Mouse (Mus musculus): ENCODE data around the gene Caml. TPM values are rescaled to one million over a fixed set of nuclear protein-coding genes. Genes with fewer than 3 reads are reported as not detected.

The Caml gene
- polyA plus RNA-seq, 3 experiments from 2014 or later: 28.6 to 51.1 (median 40.0) TPM

DNA sequence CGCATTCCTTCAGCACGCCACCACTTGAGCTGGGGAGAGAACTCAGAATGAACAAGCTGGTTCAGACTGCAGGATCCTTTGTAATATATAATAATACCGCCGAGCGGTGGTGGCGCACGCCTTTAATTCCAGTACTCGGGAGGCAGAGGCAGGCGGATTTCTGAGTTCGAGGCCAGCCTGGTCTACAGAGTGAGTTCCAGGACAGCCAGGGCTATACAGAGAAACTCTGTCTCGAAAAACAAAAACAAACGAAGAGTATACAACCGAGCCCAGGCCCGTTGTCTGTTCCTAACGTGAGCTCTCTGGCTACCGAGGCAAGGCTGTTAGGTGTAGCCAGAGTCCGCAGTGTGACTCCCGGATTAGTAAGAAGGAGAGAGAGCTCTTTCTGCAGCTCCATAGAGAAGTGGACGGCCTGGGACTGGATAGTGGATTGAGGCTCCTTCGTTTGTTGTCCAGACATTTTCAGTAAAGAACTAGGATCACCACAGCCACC lies 603 bp upstream of the Caml start:
- peak; percentile 31 for ATAC-seq

DNA sequence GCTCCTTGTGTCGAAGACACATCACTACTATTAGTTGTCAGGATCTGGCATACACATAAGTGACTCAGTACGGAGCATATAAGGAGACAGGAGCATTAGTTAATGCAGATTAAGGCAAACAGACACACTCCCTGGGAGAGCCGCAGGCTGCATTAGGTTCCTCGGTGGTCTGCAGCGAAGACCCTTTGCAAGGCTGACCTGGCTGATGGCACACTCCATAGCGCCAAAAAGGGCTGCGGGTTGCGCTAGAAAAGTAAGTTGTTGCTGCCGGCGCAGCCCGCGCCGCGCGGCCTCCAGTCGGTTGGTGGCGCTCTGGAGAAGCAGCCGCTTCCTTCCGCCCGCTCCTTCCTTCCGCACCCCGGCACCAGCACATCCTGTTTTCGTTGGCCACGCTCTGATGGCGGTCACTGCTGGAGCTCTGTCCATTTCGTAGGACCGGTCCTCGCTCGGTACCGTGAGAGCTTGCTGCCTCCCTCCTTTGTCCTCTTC lies 11.9 kb downstream of the Caml start, which contains the start of gene Ddx46:
Ddx46 (plus strand) TSS at position 389 of the 489 bp plus-strand sequence.
- peak; percentile 83 for ATAC-seq

DNA sequence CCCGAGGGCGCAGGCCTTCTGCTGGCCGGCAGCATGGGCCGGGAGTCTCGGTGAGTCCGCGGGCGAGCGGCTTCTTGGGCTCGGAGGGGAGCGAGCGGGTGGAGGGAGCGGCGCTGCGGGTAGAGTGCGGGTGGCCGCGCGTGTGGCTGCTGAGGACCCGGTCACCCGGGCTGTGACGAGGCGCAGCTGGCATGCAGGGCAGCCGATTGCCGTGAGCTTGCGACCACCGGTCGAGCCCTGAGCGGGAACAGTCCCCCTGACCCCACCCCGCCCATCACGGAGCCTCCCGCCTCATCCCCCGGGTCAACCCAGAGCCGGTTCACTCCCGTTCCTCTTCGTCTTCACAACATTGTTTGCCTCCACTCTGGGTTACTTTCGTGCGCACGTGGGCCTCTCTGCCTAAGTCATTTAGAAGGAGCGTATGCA lies 12.4 kb downstream of the Caml start:
- no peak for ATAC-seq

DNA sequence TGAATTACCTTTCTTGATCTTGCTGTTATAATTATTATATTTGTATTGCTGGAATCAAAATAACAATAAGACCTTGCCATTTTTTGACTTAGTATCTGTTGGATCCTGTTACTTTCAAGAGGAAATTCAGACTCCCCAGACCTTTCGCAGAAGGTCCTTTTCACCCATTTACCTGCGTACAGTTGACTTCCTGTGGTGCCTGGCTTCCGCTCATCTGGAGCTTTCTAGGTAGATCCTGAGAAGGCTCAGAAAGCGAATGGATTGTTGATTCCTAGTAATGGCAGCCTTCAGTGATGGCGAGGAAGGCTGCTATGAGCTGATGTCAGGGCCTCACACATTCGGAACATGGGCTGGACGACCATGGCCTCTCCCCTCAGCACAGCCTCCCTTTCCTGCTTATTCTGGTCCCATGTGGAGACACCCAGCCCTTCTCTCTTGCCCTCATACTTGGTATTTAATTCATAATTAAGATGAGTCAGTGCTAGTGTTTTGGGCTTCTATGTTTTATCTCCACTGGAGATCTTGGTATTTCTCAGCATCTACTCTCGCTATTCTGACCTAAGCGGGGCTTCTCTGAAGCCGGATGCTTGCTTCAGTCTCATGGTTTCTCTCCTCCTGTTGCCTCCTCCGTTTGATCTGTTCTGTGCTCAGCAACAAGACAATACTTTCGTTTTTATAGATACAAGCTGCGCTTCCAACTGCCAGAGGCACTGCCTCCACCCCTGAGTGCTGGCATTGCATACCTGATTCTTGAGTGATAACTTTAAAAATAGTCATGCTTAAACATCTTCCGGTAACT lies 13.6 kb downstream of the Caml start:
- ATAC-seq: peak; percentile 71

DNA sequence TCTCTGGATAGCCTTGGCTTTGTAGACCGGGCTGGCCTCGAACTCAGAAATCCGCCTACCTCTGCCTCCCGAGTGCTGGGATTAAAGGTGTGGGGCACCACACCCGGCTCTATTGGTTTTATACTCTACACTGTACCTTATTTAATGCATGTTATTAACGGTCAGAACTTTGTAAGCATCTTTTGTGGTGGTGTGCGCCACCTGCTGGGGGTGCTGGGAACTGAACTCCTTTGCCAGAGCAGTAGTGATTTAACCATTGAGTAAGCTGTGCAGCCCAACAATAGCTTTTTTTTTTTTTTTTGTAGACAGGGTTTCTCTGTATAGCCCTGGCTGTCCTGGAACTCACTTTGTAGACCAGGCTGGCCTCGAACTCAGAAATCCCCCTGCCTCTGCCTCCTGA lies 17.7 kb downstream of the Caml start:
- ATAC-seq: peak; percentile 57

DNA sequence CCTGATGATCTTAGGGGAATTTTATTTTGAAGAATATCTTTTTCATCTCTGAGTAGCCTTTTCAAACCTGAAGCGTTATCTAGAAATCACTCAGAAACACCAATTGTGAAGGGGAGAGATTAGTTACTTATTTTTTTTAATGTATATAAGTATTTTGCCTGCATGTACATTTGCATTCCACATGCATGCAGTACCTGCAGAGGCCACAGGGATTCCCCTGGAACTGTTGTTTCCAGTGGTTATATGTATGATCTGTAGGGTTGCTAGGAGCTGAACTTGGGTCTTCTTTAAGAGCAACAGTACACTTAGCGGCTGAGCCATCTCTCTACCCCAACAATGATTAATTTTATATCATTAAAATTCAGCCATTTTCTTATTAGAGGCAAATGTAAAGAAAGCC lies 21.7 kb downstream of the Caml start:
- peak; percentile 38 for ATAC-seq

DNA sequence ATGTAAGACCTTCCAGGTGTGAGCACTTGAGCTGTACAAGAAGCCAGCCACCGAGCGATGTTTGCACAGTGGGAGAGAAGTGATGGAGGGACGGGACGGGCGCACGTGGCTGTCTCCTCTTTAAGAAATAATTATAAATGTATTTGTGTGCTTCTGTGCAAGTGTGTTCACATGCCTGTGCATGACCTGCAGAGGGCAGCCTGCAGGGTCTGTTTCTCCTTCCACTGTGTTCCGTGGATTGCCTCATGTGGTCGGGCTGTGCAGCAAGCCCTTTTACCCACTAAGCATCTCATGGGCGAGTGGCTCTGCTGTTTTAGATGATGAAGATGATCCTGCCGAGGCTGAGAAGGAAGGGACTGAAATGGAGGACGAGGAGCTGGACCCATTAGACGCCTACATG lies 27.3 kb downstream of the Caml start:
- no peak for ATAC-seq

DNA sequence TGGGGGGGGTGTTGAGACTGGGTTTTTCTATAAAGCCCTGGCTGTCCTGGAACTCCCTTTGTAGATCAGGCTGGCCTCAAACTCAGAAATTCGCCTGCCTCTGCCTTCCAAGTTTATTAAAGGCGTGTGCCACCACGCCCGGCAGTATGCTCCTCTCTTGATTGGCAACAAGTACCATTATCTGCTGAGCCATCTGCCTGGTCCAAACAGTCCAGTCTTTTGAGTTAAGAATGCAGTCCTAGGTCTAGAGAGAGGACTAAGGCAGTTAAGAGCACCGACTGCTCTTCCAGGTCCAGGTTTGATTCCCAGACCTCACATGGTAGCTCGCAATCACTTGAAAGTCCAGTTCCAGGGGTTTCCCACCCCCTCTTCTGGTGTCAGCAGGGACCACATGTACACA lies 28.2 kb downstream of the Caml start:
- ATAC-seq: no peak

DNA sequence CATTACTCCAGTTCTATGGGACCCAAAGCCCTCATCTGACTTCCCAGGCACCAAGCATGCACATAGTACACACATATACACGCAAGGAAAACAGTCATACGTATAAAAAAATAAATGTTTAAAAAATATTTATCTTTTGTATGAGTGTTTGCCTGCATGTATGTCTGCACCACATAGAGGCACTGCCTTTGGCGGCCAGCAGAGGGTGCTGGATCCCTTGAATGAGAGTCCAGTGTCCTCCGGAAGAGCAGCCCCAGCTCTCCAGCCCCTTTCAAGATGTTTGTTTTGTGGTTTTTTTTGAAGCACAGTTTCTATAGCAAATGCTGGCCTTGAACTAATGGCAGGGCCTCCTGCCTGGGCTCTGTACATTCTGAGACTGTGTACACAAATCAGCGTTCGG lies 45.7 kb downstream of the Caml start:
- no peak for ATAC-seq

DNA sequence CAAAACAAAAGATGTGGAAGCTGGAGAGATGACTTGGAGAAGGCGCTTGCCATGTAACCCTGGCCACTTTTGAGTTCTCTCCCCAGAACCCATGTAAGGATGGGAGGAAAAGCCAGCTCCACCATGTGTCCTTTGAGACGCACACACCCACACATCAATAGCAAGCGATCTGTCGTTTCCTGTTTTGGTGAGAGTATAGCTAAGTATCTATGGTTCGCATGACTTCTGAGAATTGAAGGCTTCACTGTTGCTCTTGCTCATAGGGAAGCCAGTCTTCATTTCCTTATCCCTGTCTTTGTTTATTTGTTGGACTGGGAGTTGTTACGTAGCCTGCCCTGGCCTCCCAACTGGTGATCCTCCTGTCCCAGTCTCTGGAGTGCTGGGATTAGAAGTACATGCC lies 49.9 kb downstream of the Caml start:
- ATAC-seq: peak; percentile 85

DNA sequence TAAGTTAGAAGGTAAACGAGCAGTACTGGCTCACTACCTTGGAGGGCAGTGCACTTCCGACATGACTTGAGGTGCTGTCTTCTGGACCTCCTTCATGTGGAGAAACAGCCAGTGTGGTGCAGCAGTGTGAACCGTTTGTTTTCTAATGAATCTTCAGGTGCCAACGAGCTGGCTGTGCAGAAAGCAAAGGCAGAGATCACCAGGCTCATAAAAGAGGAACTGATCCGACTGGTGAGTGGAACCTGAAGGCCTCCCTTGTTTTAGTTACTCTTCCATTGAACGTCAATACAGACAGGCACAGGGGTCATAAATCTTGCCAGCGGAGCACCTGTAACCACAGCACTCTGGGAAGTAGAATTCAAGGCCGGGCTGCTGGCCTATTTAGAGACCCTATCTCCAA lies 54.6 kb downstream of the Caml start:
- ATAC-seq: no peak

Other genes with a start within 250 kb of the Caml start
- under 1 TPM in 1 of 3 experiments, not detected in 2; 0.20 TPM for gene Slc34a1, start 224.8 kb upstream of the Caml start, polyA plus RNA-seq (2017; shearing (Covaris generic))
- gene Pfn3, start 207.8 kb upstream of the Caml start, polyA plus RNA-seq (2017; shearing (Covaris generic)): not detected
- under 1 TPM in 1 of 3 experiments, not detected in 2; 0.24 TPM for gene F12, start 196.2 kb upstream of the Caml start, polyA plus RNA-seq (2017; shearing (Covaris generic))
- 10 to 100 TPM; 35.3 to 50.0 (median 40.5) TPM for gene Grk6, start 177.9 kb upstream of the Caml start, polyA plus RNA-seq (2017; shearing (Covaris generic))
- under 1 TPM in 1 of 3 experiments, not detected in 2; 0.26 TPM for gene Prr7, start 158.7 kb upstream of the Caml start, polyA plus RNA-seq (2017; shearing (Covaris generic))
- gene Dbn1, start 134.9 kb upstream of the Caml start, polyA plus RNA-seq (2017; shearing (Covaris generic)): under 1 TPM in 1 of 3 experiments, not detected in 2; 0.15 TPM
- 10 to 100 TPM; 13.2 to 15.7 (median 13.5) TPM for gene Pdlim7, start 109.3 kb upstream of the Caml start, polyA plus RNA-seq (2017; shearing (Covaris generic))
- 1 to 10 TPM in 2 of 3 experiments, under 1 TPM in 1; 0.93 to 1.1 (median 1.1) TPM for gene Dok3, start 93.7 kb upstream of the Caml start, polyA plus RNA-seq (2017; shearing (Covaris generic))
- 10 to 100 TPM; 41.7 to 61.0 (median 54.6) TPM for gene Ddx41, start 86.3 kb upstream of the Caml start, polyA plus RNA-seq (2017; shearing (Covaris generic))
- gene Fam193b, start 51.9 kb upstream of the Caml start, polyA plus RNA-seq (2017; shearing (Covaris generic)): 10 to 100 TPM; 16.4 to 40.7 (median 37.3) TPM
- gene Tmed9, start 49.3 kb upstream of the Caml start, polyA plus RNA-seq (2017; shearing (Covaris generic)): 100 to 1,000 TPM; 184 to 286 (median 269) TPM
- 10 to 100 TPM; 24.5 to 35.8 (median 25.1) TPM for gene B4galt7, start 23.1 kb upstream of the Caml start, polyA plus RNA-seq (2017; shearing (Covaris generic))
- gene Ddx46, start 12.0 kb downstream of the Caml start, polyA plus RNA-seq (2017; shearing (Covaris generic)): 10 to 100 TPM; 62.3 to 67.3 (median 64.0) TPM
- 10 to 100 TPM in 2 of 3 experiments, 1 to 10 TPM in 1; 9.8 to 15.8 (median 15.6) TPM for gene B230219D22Rik, start 70.1 kb downstream of the Caml start, polyA plus RNA-seq (2017; shearing (Covaris generic))
- 10 to 100 TPM; 22.4 to 29.0 (median 26.0) TPM for gene Txndc15, start 91.6 kb downstream of the Caml start, polyA plus RNA-seq (2017; shearing (Covaris generic))
- gene Pcbd2, start 104.4 kb downstream of the Caml start, polyA plus RNA-seq (2017; shearing (Covaris generic)): 10 to 100 TPM in 2 of 3 experiments, 1 to 10 TPM in 1; 1.4 to 21.8 (median 11.3) TPM
- gene Catsper3, start 161.6 kb downstream of the Caml start, polyA plus RNA-seq (2017; shearing (Covaris generic)): not detected
- gene Pitx1, start 213.2 kb downstream of the Caml start, polyA plus RNA-seq (2017; shearing (Covaris generic)): not detected

Data from inflammation-experienced regulatory T-cells, adult 6 months (primary cell).